8 mouse cellular contexts compared by ENCODE assay signal in genomic region chr10:73552831-73553230, GRCm38 (mm10).
DNase-seq lines count a peak whose midpoint lies in the region; ATAC-seq and TF ChIP-seq lines count a peak whose summit lies in the region.

No protein-coding gene starts in this region.

- WGBS in kidney, adult 2 months, result 92% methylated on average over 10 of the region's 10 CpGs
- 93% methylated on average over 10 of the region's 10 CpGs for WGBS in embryonic facial prominence, embryonic 11.5 days
- WGBS in forebrain, postnatal 0 days, result 93% methylated on average over 10 of the region's 10 CpGs
- WGBS in forebrain, embryonic 15.5 days, result 94% methylated on average over 10 of the region's 10 CpGs
- 91% methylated on average over 10 of the region's 10 CpGs for WGBS in forebrain, embryonic 10.5 days

- in situ Hi-C loops in ES-E14 (cut with MboI; ENCODE audit: low sequenced_read_pairs in 2 of 2, unreplicated experiment in 2 of 2), result loop anchor here in 1 of 2 experiments (25.0 kb wide), 1 partner anchor 909 kb away; no protein-coding TSS in a partner anchor

- no peak for ATAC-seq in embryonic facial prominence, embryonic 11.5 days (replicated peaks; ENCODE audit: insufficient number of reproducible peaks, low FRiP score, low TSS enrichment, low read depth)
- ATAC-seq in forebrain, postnatal 0 days, result no peak
- ATAC-seq in forebrain, embryonic 15.5 days (replicated peaks), result no peak

- no peaks in the 10 kb centered on the region for H3K27me3 ChIP-seq in kidney, adult 2 months (replicated peaks; ENCODE audit: control insufficient read depth, insufficient read depth, low read length)
- H3K27me3 ChIP-seq in embryonic facial prominence, embryonic 11.5 days (ENCODE audit: control insufficient read depth, insufficient read depth, low read length), result no peaks in the 10 kb centered on the region
- no peaks in the 10 kb centered on the region for H3K27me3 ChIP-seq in forebrain, postnatal 0 days (ENCODE audit: insufficient read depth, low read length)
- no peaks in the 10 kb centered on the region for H3K27me3 ChIP-seq in forebrain, embryonic 15.5 days
- no peaks in the 10 kb centered on the region for H3K27me3 ChIP-seq in forebrain, embryonic 10.5 days (ENCODE audit: poor library complexity, severe bottlenecking)

- H3K9ac ChIP-seq in ES-E14 (ENCODE audit: insufficient read depth, low read depth, low read length, poor library complexity, severe bottlenecking), result no peak overlapping the region
- H3K9ac ChIP-seq in embryonic facial prominence, embryonic 11.5 days (replicated peaks; ENCODE audit: low read length), result no peak overlapping the region
- H3K9ac ChIP-seq in forebrain, postnatal 0 days, result no peak overlapping the region
- no peak overlapping the region for H3K9ac ChIP-seq in forebrain, embryonic 15.5 days (replicated peaks)

- H3K4me3 ChIP-seq in kidney, adult 2 months (ENCODE audit: insufficient read depth, low read depth, low read length), result no peak overlapping the region
- H3K4me3 ChIP-seq in ES-E14 (ENCODE audit: insufficient read depth in 1 of 2, low read depth in 1 of 2, low read length in 2 of 2, poor library complexity in 1 of 2, severe bottlenecking in 1 of 2), result no peak overlapping the region
- no peak overlapping the region for H3K4me3 ChIP-seq in embryonic facial prominence, embryonic 11.5 days (ENCODE audit: low read depth, low read length)
- no peak overlapping the region for H3K4me3 ChIP-seq in forebrain, postnatal 0 days (ENCODE audit: low read depth, low read length)
- no peak overlapping the region for H3K4me3 ChIP-seq in forebrain, embryonic 15.5 days
- H3K4me3 ChIP-seq in forebrain, embryonic 10.5 days, result no peak overlapping the region

- H3K4me1 ChIP-seq in kidney, adult 2 months (ENCODE audit: control insufficient read depth, insufficient read depth, low read length), result no peaks in the 10 kb centered on the region
- H3K4me1 ChIP-seq in ES-E14 (ENCODE audit: control insufficient read depth in 2 of 2, insufficient read depth in 2 of 2, low read length in 2 of 2, poor library complexity in 1 of 2), result no peaks in the 10 kb centered on the region
- no peaks in the 10 kb centered on the region for H3K4me1 ChIP-seq in embryonic facial prominence, embryonic 11.5 days (ENCODE audit: control insufficient read depth, insufficient read depth, low read length)
- H3K4me1 ChIP-seq in forebrain, postnatal 0 days (ENCODE audit: insufficient read depth), result no peaks in the 10 kb centered on the region
- H3K4me1 ChIP-seq in forebrain, embryonic 15.5 days, result no peaks in the 10 kb centered on the region
- no peaks in the 10 kb centered on the region for H3K4me1 ChIP-seq in forebrain, embryonic 10.5 days

- TF ChIP-seq CTCF in kidney, adult 2 months (conservative IDR thresholded peaks at IDR 0.05; ENCODE audit: insufficient read depth, insufficient read length, low read depth, low read length), result peak; percentile 27
- no peak for TF ChIP-seq CTCF in forebrain, postnatal 0 days (IDR thresholded peaks at IDR 0.05; ENCODE audit: low read depth)

- no peaks in the 10 kb centered on the region for H3K36me3 ChIP-seq in kidney, adult 2 months (ENCODE audit: control insufficient read depth, insufficient read depth, low read length)
- H3K36me3 ChIP-seq in ES-E14 (ENCODE audit: control insufficient read depth, insufficient read depth, low read length, poor library complexity, severe bottlenecking), result no peaks in the 10 kb centered on the region
- H3K36me3 ChIP-seq in embryonic facial prominence, embryonic 11.5 days (replicated peaks; ENCODE audit: control insufficient read depth, insufficient read depth, low read depth, low read length), result no peaks in the 10 kb centered on the region
- H3K36me3 ChIP-seq in forebrain, postnatal 0 days (ENCODE audit: insufficient read depth), result no peaks in the 10 kb centered on the region
- no peaks in the 10 kb centered on the region for H3K36me3 ChIP-seq in forebrain, embryonic 15.5 days
- H3K36me3 ChIP-seq in forebrain, embryonic 10.5 days (replicated peaks), result no peaks in the 10 kb centered on the region

- no peak overlapping the region for H3K4me2 ChIP-seq in embryonic facial prominence, embryonic 11.5 days (ENCODE audit: low read depth, low read length)
- H3K4me2 ChIP-seq in forebrain, postnatal 0 days (ENCODE audit: low read depth), result no peak overlapping the region
- H3K4me2 ChIP-seq in forebrain, embryonic 15.5 days (replicated peaks), result no peak overlapping the region

- DNase-seq in kidney, adult 2 months, result no peak
- DNase-seq in kidney, adult 11 months, result no peak
- DNase-seq in 3T3-L1 (ENCODE audit: low read depth, low spot score) (peak; percentile 3), ES-E14 (ENCODE audit: low read depth, low spot score) (peak; percentile 8)
- DNase-seq in embryonic facial prominence, embryonic 11.5 days (ENCODE audit: low spot score), result peak; percentile 4
- DNase-seq in forebrain, postnatal 0 days, result no peak
- no peak for DNase-seq in forebrain, embryonic 10.5 days (ENCODE audit: extremely low spot score, low spot score)

- no peak overlapping the region for H3K27ac ChIP-seq in kidney, adult 2 months (ENCODE audit: insufficient read depth, low read depth, low read length)
- no peak overlapping the region for H3K27ac ChIP-seq in ES-E14 (ENCODE audit: insufficient read depth, low read depth, low read length, poor library complexity, severe bottlenecking)
- no peak overlapping the region for H3K27ac ChIP-seq in embryonic facial prominence, embryonic 11.5 days (replicated peaks; ENCODE audit: low read depth, low read length)
- no peak overlapping the region for H3K27ac ChIP-seq in forebrain, postnatal 0 days (ENCODE audit: low read depth, low read length)
- no peak overlapping the region for H3K27ac ChIP-seq in forebrain, embryonic 15.5 days (replicated peaks)
- no peak overlapping the region for H3K27ac ChIP-seq in forebrain, embryonic 10.5 days

- 0 out of 2 replicates have a peak, but pooled peaks cover 2% of the 10 kb centered on the region for H3K9me3 ChIP-seq in ES-E14 (ENCODE audit: control insufficient read depth, insufficient read depth, low read depth, low read length)
- H3K9me3 ChIP-seq in embryonic facial prominence, embryonic 11.5 days (replicated peaks; ENCODE audit: control insufficient read depth, low read length), result no peaks in the 10 kb centered on the region
- H3K9me3 ChIP-seq in forebrain, postnatal 0 days (ENCODE audit: low read length), result no peaks in the 10 kb centered on the region
- H3K9me3 ChIP-seq in forebrain, embryonic 15.5 days, result no peaks in the 10 kb centered on the region
- H3K9me3 ChIP-seq in forebrain, embryonic 10.5 days, result no peaks in the 10 kb centered on the region

- TF ChIP-seq POLR2A in kidney, adult 2 months (IDR thresholded peaks at IDR 0.05; ENCODE audit: low read depth, low read length), result no peak

TF ChIP-seq in ES-E14, 5 proteins besides CTCF, POLR2A, EP300 and RAD21:
- TF ChIP-seq MAFK (IDR thresholded peaks at IDR 0.05; ENCODE audit: insufficient read depth, low read depth, low read length) (no peak), HCFC1 (IDR thresholded peaks at IDR 0.05; ENCODE audit: borderline replicate concordance, insufficient read depth, low read length) (no peak), ZNF384 (IDR thresholded peaks at IDR 0.05; ENCODE audit: low read depth, low read length) (no peak), ZC3H11A (IDR thresholded peaks at IDR 0.05; ENCODE audit: borderline replicate concordance, low read depth, low read length) (no peak), CHD2 (IDR thresholded peaks at IDR 0.05; ENCODE audit: low read depth, low read length) (no peak)
TF ChIP-seq in ES-E14: peak in this region for 0.

Comparison
In these comparisons a context has a peak if more than half of its experiments do, and no peak if none do; other contexts are left out.
1. DNase-seq: peak in 3T3-L1 (single experiment), ES-E14 (single experiment) and embryonic facial prominence, embryonic 11.5 days (single experiment); none in kidney, adult 2 months (single experiment), kidney, adult 11 months (single experiment), forebrain, postnatal 0 days (single experiment) and forebrain, embryonic 10.5 days (single experiment).